Mouse (Mus musculus) T-helper 2 cell (primary cell): Measurements from ENCODE around the gene Eif4e2.

Experiments used
- in situ Hi-C: fragments of 300-600 bp; cut with MboI, MseI; formaldehyde crosslinking; loops from one replicate; pipeline ENCODE4 v1.15.1; 2025; ENCODE audit warnings: high pct_unique_total_duplicates

The Eif4e2 gene

GRCm38 (mm10) chr1:87200811-87201210 is 12.9 kb upstream of the Eif4e2 start:
- in situ Hi-C loops = no loop called here

- in situ Hi-C loops = no loop called here
These were observed 11.9 kb upstream of the Eif4e2 start for GRCm38 (mm10) chr1:87201848-87202247.

- in situ Hi-C loops = no loop called here
These were observed 9.9 kb upstream of the Eif4e2 start for GRCm38 (mm10) chr1:87203779-87204178.

- in situ Hi-C loops = no loop called here
These were observed 9.2 kb upstream of the Eif4e2 start, which contains the start of gene Chrng for GRCm38 (mm10) chr1:87204465-87204864. TSS of gene Chrng (plus strand) at chr1:87204657.

- in situ Hi-C loops = loop anchor here (5.0 kb wide), 1 partner anchor 33 kb away; no protein-coding TSS in a partner anchor
These were observed 8.7 kb upstream of the Eif4e2 start for GRCm38 (mm10) chr1:87205038-87205437.

- in situ Hi-C loops = loop anchor here (5.0 kb wide), 1 partner anchor 33 kb away; no protein-coding TSS in a partner anchor
These were observed 8.2 kb upstream of the Eif4e2 start for GRCm38 (mm10) chr1:87205502-87205901.

- in situ Hi-C loops = loop anchor here (5.0 kb wide), 1 partner anchor 34 kb away; no protein-coding TSS in a partner anchor
These were observed 7.4 kb upstream of the Eif4e2 start for GRCm38 (mm10) chr1:87206339-87206738.

GRCm38 (mm10) chr1:87211431-87211830 is 2.3 kb upstream of the Eif4e2 start:
- in situ Hi-C loops = no loop called here

GRCm38 (mm10) chr1:87214748-87215147 is 1.0 kb downstream of the Eif4e2 start:
- in situ Hi-C loops = no loop called here

- in situ Hi-C loops = no loop called here
These were observed 4.2 kb downstream of the Eif4e2 start for GRCm38 (mm10) chr1:87217938-87218337.

- in situ Hi-C loops = no loop called here
These were observed 12.0 kb downstream of the Eif4e2 start for GRCm38 (mm10) chr1:87225739-87226138.

- in situ Hi-C loops = no loop called here
These were observed 12.9 kb downstream of the Eif4e2 start for GRCm38 (mm10) chr1:87226409-87227159.

GRCm38 (mm10) chr1:87227160-87227550 is 13.4 kb downstream of the Eif4e2 start:
- in situ Hi-C loops = no loop called here

- in situ Hi-C loops = no loop called here
These were observed 16.9 kb downstream of the Eif4e2 start for GRCm38 (mm10) chr1:87230606-87231005.

- in situ Hi-C loops = no loop called here
These were observed 18.5 kb downstream of the Eif4e2 start for GRCm38 (mm10) chr1:87232197-87232596.

GRCm38 (mm10) chr1:87239056-87239455 is 25.3 kb downstream of the Eif4e2 start:
- in situ Hi-C loops = no loop called here

GRCm38 (mm10) chr1:87243021-87243420 is 29.3 kb downstream of the Eif4e2 start:
- in situ Hi-C loops = loop anchor here (10.0 kb wide), 1 partner anchor 172 kb away; no protein-coding TSS in a partner anchor

GRCm38 (mm10) chr1:87245430-87245829 is 31.7 kb downstream of the Eif4e2 start:
- in situ Hi-C loops = loop anchor here (10.0 kb wide), 1 partner anchor 169 kb away; no protein-coding TSS in a partner anchor

- in situ Hi-C loops = loop anchor here (10.0 kb wide), 1 partner anchor 169 kb away; no protein-coding TSS in a partner anchor
These were observed 32.5 kb downstream of the Eif4e2 start for GRCm38 (mm10) chr1:87245929-87246815.

GRCm38 (mm10) chr1:87252040-87252609 is 38.4 kb downstream of the Eif4e2 start:
- in situ Hi-C loops = no loop called here

- in situ Hi-C loops = no loop called here
These were observed 41.5 kb downstream of the Eif4e2 start for GRCm38 (mm10) chr1:87255173-87255572.

- in situ Hi-C loops = no loop called here
These were observed 44.0 kb downstream of the Eif4e2 start for GRCm38 (mm10) chr1:87257691-87258090.
